Mouse (Mus musculus): ENCODE results near the gene Ifi27l2a.

Gene Ifi27l2a

GRCm38 (mm10) chr12:103425729-103426470, 17.6 kb downstream of the Ifi27l2a start, which contains the start of gene Ddx24:
Gene Ddx24, minus strand, starts transcription at chr12:103425830.
- peak; percentile 95 for DNase-seq (ENCODE audit: low spot score in 2 of 2)

GRCm38 (mm10) chr12:103425016-103425728, 18.3 kb downstream of the Ifi27l2a start:
- no peak for DNase-seq (ENCODE audit: low spot score in 2 of 2)

GRCm38 (mm10) chr12:103408144-103408543, 35.3 kb downstream of the Ifi27l2a start:
- DNase-seq (ENCODE audit: low spot score in 2 of 2) = peak in 1 of 2 experiments; percentile 46

GRCm38 (mm10) chr12:103407720-103408119, 35.8 kb downstream of the Ifi27l2a start, which contains the start of gene 9330161L09Rik:
Gene 9330161L09Rik, minus strand, starts transcription at chr12:103407820.
- DNase-seq (ENCODE audit: low spot score in 2 of 2) = no peak

- no peak for DNase-seq (ENCODE audit: low spot score in 2 of 2)
These were observed 39.3 kb downstream of the Ifi27l2a start for GRCm38 (mm10) chr12:103404131-103404530.

- DNase-seq (ENCODE audit: low spot score in 2 of 2) = no peak
These were observed 46.7 kb downstream of the Ifi27l2a start for GRCm38 (mm10) chr12:103396751-103397150.

- no peak for DNase-seq (ENCODE audit: low spot score in 2 of 2)
These were observed 47.8 kb downstream of the Ifi27l2a start for GRCm38 (mm10) chr12:103395486-103396275.

GRCm38 (mm10) chr12:103393528-103393927, 50.0 kb downstream of the Ifi27l2a start:
- no peak for DNase-seq (ENCODE audit: low spot score in 2 of 2)
